Comparison of ENCODE assay signal across 20 mouse cellular contexts in the genomic region with DNA sequence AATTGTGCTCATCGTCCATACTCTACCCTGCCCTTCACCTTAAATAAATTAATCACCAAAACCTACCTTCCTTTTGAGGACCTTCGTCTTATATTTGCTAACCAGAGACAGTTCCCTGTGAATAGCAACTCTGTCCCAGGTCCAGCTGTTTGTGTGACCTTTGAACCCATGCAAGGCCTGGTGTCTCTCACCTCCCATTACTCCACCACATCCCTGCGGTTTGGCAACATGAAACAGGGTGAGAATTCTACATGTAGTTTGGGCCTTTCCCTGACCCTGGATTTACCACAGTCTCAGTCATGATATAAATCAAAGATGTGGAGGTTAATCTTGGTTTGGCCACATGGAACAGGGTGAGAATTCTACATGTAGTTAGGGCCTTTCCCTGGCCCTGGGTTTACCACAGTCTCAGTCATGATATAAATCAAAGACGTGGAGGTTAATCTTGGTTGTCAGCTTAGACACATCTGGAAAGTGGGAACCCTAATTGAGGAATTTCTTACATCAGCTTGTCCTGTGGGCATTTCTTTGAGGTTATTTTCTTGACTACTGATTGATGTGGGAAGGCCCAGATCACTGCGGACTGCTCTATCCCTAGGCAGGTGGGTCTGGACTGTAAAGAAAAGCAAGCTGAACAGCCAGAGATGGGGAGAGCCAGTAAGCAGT. TPM values are rescaled to one million over a fixed set of nuclear protein-coding genes. Genes with fewer than 3 reads are reported as not detected.
DNase-seq lines count a peak whose midpoint lies in the region; ATAC-seq and TF ChIP-seq lines count a peak whose summit lies in the region.
"Had no signal": no experiment of that assay in that cellular context is flagged by ENCODE, and none has a peak within 500 bp of the region (broad histone marks: within the 10 kb centered on the region; RNA-seq: fewer than 3 reads in every experiment).

No protein-coding gene starts in this region.

- H3K9ac ChIP-seq in lung, embryonic 14.5 days = no peak overlapping the region
- no peak overlapping the region for H3K9ac ChIP-seq in CH12.LX (ENCODE audit: insufficient read depth, low read depth)
- H3K9ac ChIP-seq: heart, embryonic 13.5 days; limb, embryonic 12.5 days had no signal

- in situ Hi-C loops in CH12.LX (cut with MboI; ENCODE audit: low pct_ligation_motif_present, low pct_unique_long_range_greater_than_20kb, low sequenced_read_pairs) = no loop called here

- no peak for DNase-seq in lung, embryonic 14.5 days
- no peak for DNase-seq in lung, postnatal 14 days
- peak; percentile 63 for DNase-seq in CH12.LX (ENCODE audit: extremely low read depth)
- peak; percentile 53 for DNase-seq in embryo, embryonic 10 days (ENCODE audit: low spot score)
- DNase-seq in limb, embryonic 10.5 days (ENCODE audit: low spot score) = no peak
- no peak for DNase-seq in right cerebral cortex, adult 18-20 months
- DNase-seq: cerebellum, postnatal 36 days; gastrocnemius, postnatal 36 days; heart, postnatal 4 days; kidney, adult 2 months; right cerebral cortex, postnatal 25 days; thymus, postnatal 14 days had no signal

- TF ChIP-seq CTCF in lung, embryonic 14.5 days (IDR thresholded peaks at IDR 0.05; ENCODE audit: low read depth) = no peak
- no peak for TF ChIP-seq CTCF in CH12.LX (conservative IDR thresholded peaks at IDR 0.05 in 1 of 2, IDR thresholded peaks at IDR 0.05 in 1 of 2; ENCODE audit: low read depth in 2 of 2, low read length in 2 of 2)

- no peaks in the 10 kb centered on the region for H3K36me3 ChIP-seq in lung, embryonic 14.5 days (ENCODE audit: insufficient read depth)
- H3K36me3 ChIP-seq in CH12.LX (replicated peaks in 1 of 2; ENCODE audit: control insufficient read depth in 1 of 2, insufficient read depth in 1 of 2, low read length in 1 of 2) = no peaks in the 10 kb centered on the region
- H3K36me3 ChIP-seq in limb, embryonic 10.5 days = no peaks in the 10 kb centered on the region
- H3K36me3 ChIP-seq: heart, embryonic 13.5 days; limb, embryonic 12.5 days had no signal

- no peak overlapping the region for H3K4me2 ChIP-seq in lung, embryonic 14.5 days
- H3K4me2 ChIP-seq in CH12.LX (ENCODE audit: insufficient read depth, low read depth, poor library complexity, severe bottlenecking) = no peak overlapping the region
- H3K4me2 ChIP-seq: heart, embryonic 13.5 days; limb, embryonic 12.5 days; midbrain, embryonic 11.5 days had no signal

- TF ChIP-seq RAD21 in CH12.LX (IDR thresholded peaks at IDR 0.05; ENCODE audit: low read depth, low read length) = no peak

- 34% methylated on average over 5 of the region's 5 CpGs for WGBS in lung, embryonic 14.5 days
- WGBS in limb, embryonic 10.5 days = 18% methylated on average over 5 of the region's 5 CpGs

- no peak for TF ChIP-seq POLR2A in CH12.LX (IDR thresholded peaks at IDR 0.05; ENCODE audit: low read depth, low read length)

- no peak for ATAC-seq in lung, embryonic 14.5 days (ENCODE audit: insufficient read depth)
- no peak for ATAC-seq in megakaryocyte, adult 5-6 weeks (ENCODE audit: poor library complexity, severe bottlenecking)
- ATAC-seq: forebrain, embryonic 16.5 days; hindbrain, postnatal 0 days had no signal

- no peak overlapping the region for H3K4me3 ChIP-seq in lung, embryonic 14.5 days (ENCODE audit: low read depth, low read length)
- H3K4me3 ChIP-seq in CH12.LX (replicated peaks in 1 of 3; ENCODE audit: low read depth in 2 of 3, low read length in 2 of 3, poor library complexity in 1 of 3) = no peak overlapping the region
- H3K4me3 ChIP-seq in limb, embryonic 10.5 days = no peak overlapping the region
- H3K4me3 ChIP-seq: heart, embryonic 13.5 days; left cerebral cortex, adult 2 months; limb, embryonic 12.5 days had no signal

- H3K27ac ChIP-seq in lung, embryonic 14.5 days (ENCODE audit: low read depth) = peak overlapping the region; percentile 87
- H3K27ac ChIP-seq in CH12.LX (ENCODE audit: insufficient read depth, low read depth) = no peak overlapping the region
- peak overlapping the region; percentile 68 for H3K27ac ChIP-seq in limb, embryonic 10.5 days
- H3K27ac ChIP-seq: heart, embryonic 13.5 days; hindbrain, postnatal 0 days; left cerebral cortex, adult 2 months; limb, embryonic 12.5 days had no signal

- no peak for TF ChIP-seq EP300 in CH12.LX (IDR thresholded peaks at IDR 0.05; ENCODE audit: low read length)

- H3K27me3 ChIP-seq in lung, embryonic 14.5 days (ENCODE audit: insufficient read depth, low read length) = no peaks in the 10 kb centered on the region
- H3K27me3 ChIP-seq in CH12.LX (replicated peaks) = no peaks in the 10 kb centered on the region
- H3K27me3 ChIP-seq in limb, embryonic 10.5 days (ENCODE audit: low read depth, poor library complexity, severe bottlenecking) = no peaks in the 10 kb centered on the region
- H3K27me3 ChIP-seq: heart, embryonic 13.5 days; limb, embryonic 12.5 days had no signal

- H3K79me2 ChIP-seq in CH12.LX (replicated peaks; ENCODE audit: control insufficient read depth, extremely low read depth, insufficient read depth, poor library complexity, severe bottlenecking) = no peaks in the 10 kb centered on the region

- no peaks in the 10 kb centered on the region for H3K9me3 ChIP-seq in lung, embryonic 14.5 days (ENCODE audit: low read depth, low read length)
- H3K9me3 ChIP-seq in CH12.LX (replicated peaks; ENCODE audit: low read length) = no peaks in the 10 kb centered on the region
- no peaks in the 10 kb centered on the region for H3K9me3 ChIP-seq in limb, embryonic 10.5 days (replicated peaks)
- H3K9me3 ChIP-seq: heart, embryonic 13.5 days; limb, embryonic 12.5 days had no signal

- H3K4me1 ChIP-seq in lung, embryonic 14.5 days (ENCODE audit: insufficient read depth) = peaks cover 55% of the 10 kb centered on the region
- peaks cover 2 to 33% of the 10 kb centered on the region in 2 experiments; a peak in 3 of 4 replicates for H3K4me1 ChIP-seq in CH12.LX (ENCODE audit: control insufficient read depth in 1 of 2, insufficient read depth in 2 of 2)
- peaks cover 62% of the 10 kb centered on the region for H3K4me1 ChIP-seq in limb, embryonic 10.5 days

- dilution Hi-C loops in CH12.LX (cut with MboI; ENCODE audit: extremely low pct_ligation_motif_present, extremely low pct_unique_long_range_greater_than_20kb, low sequenced_read_pairs) = no loop called here

TF ChIP-seq in CH12.LX, 34 proteins besides CTCF, POLR2A, EP300 and RAD21:
- TF ChIP-seq ETS1 (conservative IDR thresholded peaks at IDR 0.05; ENCODE audit: low read depth, low read length) (peak; percentile 50), TBP (conservative IDR thresholded peaks at IDR 0.05; ENCODE audit: low read depth, low read length) (no peak), RCOR1 (conservative IDR thresholded peaks at IDR 0.05; ENCODE audit: low read depth, low read length) (peak; percentile 62; the same call in 1 of the 2 replicates), CHD1 (IDR thresholded peaks at IDR 0.05; ENCODE audit: low read depth, low read length) (no peak), MAFK (IDR thresholded peaks at IDR 0.05; ENCODE audit: insufficient replicate concordance, low read length) (no peak), GABPA (IDR thresholded peaks at IDR 0.05; ENCODE audit: insufficient replicate concordance, low read depth, low read length) (no peak), MEF2A (IDR thresholded peaks at IDR 0.05; ENCODE audit: borderline replicate concordance, low read depth, low read length) (peak; percentile 33; the same call in 1 of the 2 replicates), JUND (conservative IDR thresholded peaks at IDR 0.05; ENCODE audit: low read depth, low read length) (no peak), SMC3 (IDR thresholded peaks at IDR 0.05; ENCODE audit: low read depth, low read length) (no peak), USF2 (conservative IDR thresholded peaks at IDR 0.05; ENCODE audit: low read depth, low read length) (no peak), BHLHE40 (IDR thresholded peaks at IDR 0.05; ENCODE audit: low read depth, low read length) (no peak), POLR2AphosphoS2 (IDR thresholded peaks at IDR 0.05; ENCODE audit: low read depth, low read length) (no peak), IRF4 (IDR thresholded peaks at IDR 0.05; ENCODE audit: low read depth, low read length) (no peak), MXI1 (IDR thresholded peaks at IDR 0.05; ENCODE audit: low read depth, low read length) (no peak), ELF1 (IDR thresholded peaks at IDR 0.05; ENCODE audit: low read depth, low read length) (no peak), MAX (IDR thresholded peaks at IDR 0.05; ENCODE audit: low read length) (0 out of 2 replicates have a peak, but pooled peaks have one; percentile 20), KAT2A (IDR thresholded peaks at IDR 0.05; ENCODE audit: insufficient replicate concordance, low read length) (no peak), MAZ (IDR thresholded peaks at IDR 0.05; ENCODE audit: low read depth, low read length) (no peak), CHD2 (IDR thresholded peaks at IDR 0.05; ENCODE audit: low read length) (no peak; the same call in 1 of the 2 replicates), E2F4 (IDR thresholded peaks at IDR 0.05; ENCODE audit: insufficient replicate concordance, low read depth, low read length) (no peak), USF1 (IDR thresholded peaks at IDR 0.05; ENCODE audit: low read depth, low read length) (no peak), SIN3A (IDR thresholded peaks at IDR 0.05; ENCODE audit: low read length) (0 out of 2 replicates have a peak, but pooled peaks have one; percentile 17), UBTF (IDR thresholded peaks at IDR 0.05; ENCODE audit: low read depth, low read length) (no peak), MYC (IDR thresholded peaks at IDR 0.05; ENCODE audit: low read depth, low read length) (no peak), ZKSCAN1 (IDR thresholded peaks at IDR 0.05; ENCODE audit: borderline replicate concordance, low read depth, low read length) (no peak), ZMIZ1 (IDR thresholded peaks at IDR 0.05; ENCODE audit: low read depth, low read length) (no peak), ZNF384 (IDR thresholded peaks at IDR 0.05; ENCODE audit: low read depth, low read length) (no peak), NELFE (IDR thresholded peaks at IDR 0.05; ENCODE audit: low read depth, low read length) (no peak), TCF12 (IDR thresholded peaks at IDR 0.05; ENCODE audit: low read depth, low read length) (no peak), JUN (IDR thresholded peaks at IDR 0.05; ENCODE audit: insufficient read depth, low read depth, low read length) (no peak), HCFC1 (IDR thresholded peaks at IDR 0.05; ENCODE audit: low read depth, low read length) (no peak)

RNA-seq across cellular contexts. Expression of a gene that starts 40.2 kb away (rescaled TPM):
- polyA plus RNA-seq in lung, embryonic 14.5 days (2014; fragmentation: Nextera tagmentation; extraction: Ambion mirVana) = 0.14 TPM in 1 of 2 replicates, not detected in the other
- total RNA-seq in CH12.LX (2012; rRNA removed) = not detected in 2 replicates
- total RNA-seq in CH12.LX (2014; rRNA removed) = not detected in 2 replicates
- not detected in 2 replicates for polyA plus RNA-seq in CH12.LX (2012; ENCODE audit: insufficient read length, low read depth)
- polyA plus RNA-seq in limb, embryonic 10.5 days (2016; fragmentation: Nextera tagmentation; extraction: Ambion mirVana) = not detected in 2 replicates
- total RNA-seq in megakaryocyte, adult 5-6 weeks (2015) = not detected in 2 replicates
- total RNA-seq in megakaryocyte, adult 5-6 weeks (2017) = not detected in 2 replicates
- total RNA-seq: adrenal gland, postnatal 36 days; gastrocnemius, postnatal 36 days; heart, postnatal 4 days; left cerebral cortex, adult 2 months had no signal
- polyA plus RNA-seq: forebrain, embryonic 16.5 days; heart, embryonic 13.5 days; hindbrain, postnatal 0 days; kidney, adult 2 months; limb, embryonic 12.5 days; midbrain, embryonic 11.5 days had no signal

Comparison
In these comparisons a context has a peak if more than half of its experiments do, and no peak if none do; other contexts are left out.
1. DNase-seq: peak in CH12.LX (single experiment) and embryo, embryonic 10 days (single experiment); none in lung, embryonic 14.5 days (single experiment), lung, postnatal 14 days (single experiment), limb, embryonic 10.5 days (single experiment) and right cerebral cortex, adult 18-20 months (single experiment).